Mouse (Mus musculus) monocyte, adult 5-6 weeks (primary cell): ENCODE results near the gene Slain2. TPM values are rescaled to one million over a fixed set of nuclear protein-coding genes. Genes with fewer than 3 reads are reported as not detected.

Source experiments
- ATAC-seq: fragments of 153-309, 156-312 bp; replicated peaks from 2 replicates; pipeline ENCODE4 v1.8.0; 2017; ENCODE audit warnings: mild to moderate bottlenecking; ENCODE audit not compliant: low TSS enrichment, insufficient number of reproducible peaks, severe bottlenecking, poor library complexity, low FRiP score
- total RNA-seq: library from RNA; stranded (forward); fragments of 200-1000, 200-491, 200-594 nt; gene quantifications from 3 replicates; pipeline ENCODE4 v1.2.3, GENCODE M21; 2017

The Slain2 gene
- total RNA-seq, 1 experiment from 2014 or later, result 44.2 TPM

DNA sequence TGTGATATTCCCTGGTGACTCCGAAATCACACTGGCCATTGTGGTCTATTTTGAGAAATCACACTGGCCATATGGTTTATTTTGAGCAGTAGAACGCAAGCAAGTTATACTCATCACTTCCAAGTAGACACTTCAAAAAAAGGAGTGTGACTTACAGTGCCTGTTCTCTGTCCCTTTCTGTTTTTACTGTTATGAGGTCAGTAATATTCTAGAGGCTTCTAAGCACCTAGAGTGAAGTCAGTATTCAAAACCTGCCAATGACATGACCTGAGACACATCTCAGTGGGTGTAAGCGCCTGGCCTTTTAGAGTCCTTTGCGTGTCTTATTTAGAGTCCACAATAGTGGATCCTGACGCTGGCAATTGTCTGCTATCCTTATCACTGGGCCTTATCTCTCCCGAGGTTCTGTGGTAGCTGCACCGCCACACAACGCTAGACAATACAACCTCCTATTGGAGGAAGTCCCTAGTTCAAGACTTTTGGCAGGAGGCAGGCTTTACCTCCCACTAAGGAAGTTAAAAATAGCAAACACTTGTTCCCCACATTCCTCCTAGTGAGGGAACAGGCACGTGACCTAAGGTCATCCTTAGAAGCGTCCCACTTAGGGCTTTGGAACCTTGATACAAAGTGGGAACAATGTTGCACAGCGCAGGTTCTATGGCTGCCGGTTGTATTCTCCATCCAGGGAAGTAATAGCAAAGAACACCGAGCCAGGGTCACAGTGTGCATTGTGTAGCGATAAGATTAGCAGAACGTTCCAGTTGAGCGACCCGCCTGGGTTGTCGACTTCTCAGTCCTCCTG lies 17.4 kb upstream of the Slain2 start:
- no peak for ATAC-seq

DNA sequence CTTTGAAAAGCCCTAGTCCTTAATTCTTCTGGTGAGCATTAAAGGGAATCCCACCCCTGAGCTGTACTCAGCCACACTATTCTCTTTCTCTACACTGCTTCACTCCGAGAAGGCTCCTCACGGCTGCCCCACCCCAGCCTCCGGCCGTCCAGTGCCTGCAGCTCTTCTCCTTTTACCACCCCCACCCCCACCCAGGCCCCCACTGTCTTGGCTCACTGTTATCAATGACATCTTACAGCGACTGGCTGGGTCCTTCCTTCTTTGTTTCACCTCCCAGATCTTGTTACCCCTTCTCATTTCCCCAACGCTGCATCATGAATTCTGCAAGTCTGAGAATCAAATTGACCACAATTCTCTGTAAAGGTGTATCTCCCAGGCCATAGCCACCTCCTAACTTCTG lies 16.1 kb upstream of the Slain2 start:
- no peak for ATAC-seq

DNA sequence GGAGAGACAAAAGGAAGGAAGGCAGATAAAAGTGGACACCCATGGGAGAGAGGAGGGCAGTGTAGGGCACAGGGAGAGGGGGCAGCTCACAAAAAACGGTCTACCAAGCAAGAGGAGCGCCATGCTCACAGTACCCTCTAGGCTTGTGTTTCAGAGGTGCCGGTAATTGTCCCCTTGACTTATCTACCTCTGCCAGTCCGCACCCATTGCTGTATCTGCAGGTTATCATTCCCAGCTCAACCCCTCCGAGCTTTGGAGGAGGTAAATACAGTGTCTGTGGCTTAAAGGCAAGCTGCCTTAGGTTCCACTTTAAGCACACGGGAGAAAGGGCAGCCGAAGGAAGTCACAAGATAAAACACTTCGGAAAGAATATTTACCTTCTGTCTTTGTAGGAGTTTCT lies 14.8 kb upstream of the Slain2 start:
- ATAC-seq, result no peak

DNA sequence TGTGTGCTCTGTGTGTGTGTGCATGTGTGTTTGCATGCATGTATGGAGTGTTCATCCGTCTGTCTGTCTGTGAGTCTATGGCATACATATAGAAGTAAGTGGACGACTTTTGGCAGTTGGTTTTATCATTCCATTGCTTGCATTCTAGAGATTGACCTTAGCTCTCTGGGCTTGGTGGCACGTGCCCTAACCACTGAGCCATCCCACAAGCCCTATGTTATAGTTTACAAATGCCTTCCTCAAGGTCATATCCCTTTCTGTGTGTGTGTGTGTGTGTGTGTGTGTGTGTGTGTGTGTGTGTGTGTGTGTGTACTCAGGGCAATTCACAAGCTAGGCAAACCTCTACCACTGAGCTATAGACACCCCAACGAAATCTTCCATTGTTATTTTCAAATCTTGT lies 12.2 kb upstream of the Slain2 start:
- ATAC-seq, result no peak

DNA sequence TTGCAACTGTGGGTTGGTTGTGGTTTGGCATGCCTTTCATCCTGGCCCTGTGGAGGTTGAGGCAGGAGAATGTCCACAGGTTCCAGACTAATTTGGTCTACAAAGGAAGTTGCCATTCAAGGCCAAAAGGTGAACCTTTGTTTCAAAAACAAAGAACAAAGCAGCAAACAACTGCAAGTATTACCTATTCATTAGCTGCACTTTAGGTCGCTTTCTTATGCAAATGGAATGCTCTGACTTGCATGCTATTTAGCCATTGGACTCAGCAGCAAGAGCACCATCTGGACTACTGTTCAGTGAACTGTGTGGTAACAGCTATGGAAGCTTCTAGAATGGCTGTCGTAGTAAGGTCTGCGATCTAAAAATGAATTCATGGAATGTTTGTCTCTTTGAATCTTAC lies 11.8 kb upstream of the Slain2 start:
- no peak for ATAC-seq

DNA sequence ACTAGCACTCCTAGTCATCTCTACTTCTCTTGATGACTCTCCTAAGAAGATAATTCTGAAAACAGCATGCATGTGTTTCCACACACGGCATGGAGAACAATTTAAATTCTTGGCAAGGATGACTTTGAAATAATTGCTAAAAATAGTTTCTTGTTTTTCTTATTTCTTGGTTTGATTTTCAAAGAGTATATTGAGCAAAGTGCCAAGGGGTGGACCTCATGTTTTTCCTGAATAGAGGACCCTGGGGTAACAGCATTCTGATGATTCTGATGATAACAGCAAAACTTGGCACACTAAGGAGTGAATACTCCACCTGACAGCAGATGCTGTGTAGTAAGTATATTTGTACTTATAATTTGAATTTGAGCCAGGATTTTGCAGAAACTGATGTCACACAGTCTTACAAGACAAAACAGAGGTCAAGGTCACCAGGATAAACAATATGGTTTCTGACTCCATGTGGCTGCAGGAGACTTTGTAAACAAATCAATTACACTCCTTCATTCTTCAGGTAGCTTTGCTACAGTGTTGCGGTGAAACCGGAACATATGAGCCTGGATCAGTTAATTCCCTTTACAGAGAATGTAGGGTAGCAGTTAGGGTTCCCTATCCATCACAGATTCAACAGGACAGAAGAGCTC lies 11.1 kb upstream of the Slain2 start:
- no peak for ATAC-seq

DNA sequence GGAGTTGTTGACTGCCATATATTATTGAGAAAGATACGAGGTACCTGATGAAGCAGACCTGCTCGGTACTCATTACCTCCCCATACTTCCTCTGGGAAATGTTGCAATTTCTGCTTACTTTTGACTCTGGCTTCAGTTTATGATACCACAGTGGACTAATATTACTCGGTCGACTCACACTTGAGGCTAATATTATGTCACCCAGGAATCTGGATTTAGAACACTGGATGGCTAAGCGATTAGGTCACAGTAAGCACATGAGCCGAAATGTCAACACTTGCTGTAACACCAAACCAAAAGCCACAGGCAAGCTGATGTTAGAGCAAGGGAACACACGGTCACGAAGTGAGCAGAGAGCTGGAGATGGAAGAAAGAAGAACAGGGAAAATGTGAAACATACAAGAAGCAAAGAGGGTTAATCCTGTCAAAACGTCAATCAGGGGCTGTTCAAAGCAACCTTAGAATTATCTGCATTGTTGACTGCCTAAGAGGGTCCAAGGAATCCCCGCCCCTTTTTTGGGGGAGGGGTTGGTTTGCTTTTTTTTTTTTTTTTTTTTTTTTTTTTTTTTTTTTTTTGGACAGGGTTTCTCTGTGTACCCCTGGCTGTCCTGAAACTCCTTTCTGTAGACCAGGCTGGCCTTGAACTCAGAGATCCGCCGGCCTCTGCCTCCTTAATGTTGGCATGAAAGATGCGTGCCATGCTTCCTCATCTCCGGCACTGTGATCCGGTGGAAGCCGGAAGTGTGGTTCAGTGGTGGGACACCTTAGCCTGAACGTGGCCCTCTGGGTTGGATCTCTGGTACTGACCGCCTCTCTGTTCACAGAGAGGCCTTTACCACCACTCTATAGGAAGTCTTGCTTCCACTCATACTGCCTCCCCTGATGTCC lies 9.0 kb upstream of the Slain2 start:
- peak; percentile 44 for ATAC-seq

DNA sequence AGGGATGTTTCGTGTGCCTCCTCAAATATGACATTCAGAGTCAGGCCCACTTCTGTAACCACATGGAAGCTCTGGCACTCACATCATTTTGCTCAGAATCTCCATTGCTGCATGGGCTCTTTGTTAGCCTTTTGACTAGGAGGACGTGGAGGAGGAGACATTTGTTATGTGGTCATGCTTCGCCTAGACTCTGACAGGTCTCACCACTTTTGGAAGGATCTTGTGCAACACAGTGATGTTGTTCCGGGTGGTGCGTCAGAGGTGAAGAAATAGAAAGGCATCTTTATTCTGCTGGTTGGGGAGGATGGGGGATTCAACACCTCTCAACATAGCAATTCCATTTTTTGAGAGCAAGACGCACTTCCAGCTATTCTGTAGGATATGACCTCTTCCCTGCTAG lies 6.7 kb upstream of the Slain2 start:
- ATAC-seq, result peak; percentile 48

DNA sequence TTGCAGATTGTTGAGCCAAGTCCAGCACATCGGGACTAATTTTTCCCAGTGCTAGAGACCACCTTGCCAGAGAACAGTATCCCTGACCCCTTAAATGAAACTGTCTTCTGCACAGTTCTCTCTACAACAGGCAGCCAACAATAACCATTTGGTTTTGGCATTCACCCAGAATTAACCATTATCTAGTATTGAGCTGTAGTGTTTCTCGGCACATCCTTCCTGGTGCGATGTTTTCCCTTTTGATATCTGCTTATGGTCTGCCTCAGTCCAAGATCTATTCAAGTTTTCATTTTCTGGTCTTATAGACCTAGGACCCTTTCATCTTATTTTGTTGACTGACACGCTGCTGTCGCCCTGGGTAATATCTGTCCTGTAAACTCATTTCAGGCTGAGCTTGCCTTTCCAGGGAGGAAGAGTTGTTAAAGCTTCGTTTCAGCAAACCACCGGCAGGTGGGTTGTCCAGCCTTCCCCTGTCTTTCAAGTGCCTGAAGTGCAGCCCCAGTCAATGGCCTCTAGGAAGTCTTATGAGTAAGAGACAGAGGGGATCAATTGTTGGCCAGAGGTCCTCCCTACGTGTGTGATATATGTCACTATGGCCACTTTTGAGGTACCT lies 5.7 kb upstream of the Slain2 start:
- no peak for ATAC-seq

DNA sequence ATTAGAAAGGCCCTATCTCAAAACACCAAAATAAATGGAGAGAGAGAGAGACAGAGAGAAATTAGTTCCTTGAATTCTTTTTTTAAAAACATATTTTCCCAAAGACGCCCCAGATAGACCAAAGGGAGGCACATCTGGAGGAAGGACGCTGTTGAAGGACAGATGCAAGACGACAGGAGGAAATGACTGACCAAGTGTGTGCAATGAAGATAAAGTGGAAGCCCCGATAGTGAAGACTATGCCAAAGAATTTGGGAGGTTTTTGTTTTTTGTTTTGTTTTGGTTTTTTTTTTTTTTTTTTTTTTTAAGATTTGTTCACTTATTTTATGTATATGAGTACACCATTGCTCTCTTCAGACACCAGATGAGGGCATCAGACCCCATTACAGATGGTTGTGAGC lies 4.7 kb upstream of the Slain2 start:
- ATAC-seq, result no peak

DNA sequence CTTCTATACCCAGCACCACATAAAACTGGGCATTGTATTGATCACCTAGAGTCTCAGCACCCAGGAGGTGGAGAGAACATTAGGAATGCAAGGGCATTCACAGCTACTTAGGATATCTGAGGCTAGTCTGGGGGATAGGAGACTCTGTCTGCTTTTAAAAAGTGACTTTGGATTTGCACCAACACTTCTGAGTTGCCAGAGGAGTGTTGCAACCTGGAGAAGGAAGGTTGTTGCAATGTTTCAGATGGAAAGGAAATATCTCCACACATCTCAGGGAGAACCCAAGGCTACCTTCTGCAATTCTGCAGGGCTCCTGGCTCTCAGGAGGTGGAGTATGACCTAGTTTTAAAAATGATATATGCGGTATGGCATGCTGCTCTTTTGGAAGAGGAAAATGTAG lies 3.7 kb upstream of the Slain2 start:
- ATAC-seq, result no peak

DNA sequence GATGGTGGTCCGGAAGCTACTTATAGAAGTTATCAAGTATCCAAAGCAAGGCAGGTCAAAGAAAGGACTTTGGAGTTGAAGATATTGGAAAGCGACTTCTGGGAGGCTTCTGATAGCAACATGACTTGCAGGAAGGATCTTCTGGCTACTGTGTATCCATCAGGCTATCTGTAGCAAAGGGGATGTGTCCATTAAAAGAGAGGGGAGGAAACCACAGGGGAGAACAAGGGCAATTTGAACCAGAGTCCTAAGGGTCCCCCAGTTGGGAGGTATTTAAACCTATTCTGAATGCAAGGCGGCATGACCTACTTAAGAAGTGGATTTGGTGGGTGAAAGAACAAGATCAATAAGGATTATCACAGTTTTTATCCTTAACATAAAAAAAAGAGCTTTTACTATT lies 2.8 kb upstream of the Slain2 start:
- ATAC-seq, result no peak

DNA sequence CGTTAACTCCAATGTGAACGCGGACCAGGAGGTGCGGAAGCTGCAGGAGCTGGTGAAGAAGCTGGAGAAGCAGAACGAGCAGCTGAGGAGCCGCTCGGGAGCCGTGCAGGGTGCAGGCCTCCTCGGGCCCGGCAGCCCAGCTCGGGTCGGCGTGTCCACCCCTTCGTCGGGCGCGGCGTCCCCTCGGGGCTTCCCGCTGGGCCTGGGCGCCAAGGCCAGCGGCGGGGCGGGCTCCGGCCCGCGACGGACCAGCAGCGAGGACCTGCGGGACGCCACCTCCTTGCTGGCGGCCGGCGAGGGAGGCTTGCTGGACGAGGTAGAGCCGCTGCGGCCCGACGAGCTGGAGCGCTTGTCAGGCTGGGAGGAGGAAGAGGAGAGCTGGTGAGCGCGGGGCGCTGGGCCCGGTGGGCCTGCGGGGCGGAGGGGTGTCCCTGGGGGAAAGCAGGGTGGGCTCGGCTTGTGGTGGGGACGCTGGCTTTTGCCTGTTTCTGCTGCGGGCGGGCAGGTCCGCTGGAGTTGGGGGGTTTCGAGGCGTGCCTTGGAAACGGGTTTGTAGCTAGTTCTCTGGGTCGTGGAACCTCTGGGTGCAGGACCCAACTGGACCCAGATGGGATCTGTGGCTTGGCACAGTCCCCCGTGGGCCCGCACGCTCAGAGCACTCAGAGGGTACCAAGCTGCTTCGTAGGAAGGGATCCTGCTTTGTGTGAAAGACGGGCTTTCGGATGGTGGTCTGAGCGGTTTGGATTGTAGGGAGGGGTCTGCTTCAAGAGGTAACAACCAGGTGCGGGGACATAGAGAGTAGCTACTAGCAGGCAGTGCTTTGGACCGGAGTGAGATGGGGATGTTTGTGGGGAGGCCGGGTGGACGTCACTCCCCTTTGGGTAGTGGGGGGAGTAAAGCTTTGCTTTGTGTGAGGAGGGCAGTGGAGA lies 793 bp downstream of the Slain2 start:
- no peak for ATAC-seq

DNA sequence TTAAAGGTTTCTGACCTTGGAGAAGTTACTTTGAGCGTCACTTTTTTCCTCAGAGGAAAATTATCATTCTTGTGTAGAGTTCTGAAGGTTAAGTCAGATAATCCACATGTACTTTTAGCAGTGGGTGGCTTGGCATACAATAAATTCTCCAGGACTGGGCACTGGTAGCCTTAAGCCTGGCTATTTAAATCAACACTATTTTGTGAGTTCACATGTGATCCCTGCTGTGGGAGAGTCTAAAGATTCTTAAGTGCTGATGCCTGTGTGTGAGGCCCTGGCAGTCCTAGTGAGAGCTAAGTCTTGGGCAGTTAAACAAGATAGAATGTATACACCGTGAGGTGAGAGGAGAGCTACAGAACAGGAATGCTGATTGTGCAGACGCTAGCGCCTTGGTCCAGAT lies 1.9 kb downstream of the Slain2 start:
- ATAC-seq, result no peak

DNA sequence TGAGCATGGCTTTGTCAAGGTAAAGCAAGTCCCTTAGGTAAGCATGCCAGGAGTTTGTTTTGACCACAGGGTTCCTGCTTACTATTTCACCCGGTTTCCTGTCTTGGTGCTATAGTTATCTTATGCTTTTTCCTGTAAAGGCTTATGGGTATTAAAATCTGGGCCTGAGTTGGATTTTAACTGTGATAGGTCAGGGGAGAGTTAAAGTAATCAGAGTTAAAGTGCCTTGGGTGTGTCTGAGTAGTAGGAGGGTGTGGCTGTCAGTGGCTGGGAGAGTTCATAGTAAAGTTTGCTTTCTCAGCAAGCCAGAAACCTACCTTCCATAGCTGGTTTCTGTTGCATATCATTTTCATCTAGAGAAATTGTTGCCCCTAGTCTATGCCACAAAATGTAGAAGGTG lies 2.7 kb downstream of the Slain2 start:
- ATAC-seq, result no peak

DNA sequence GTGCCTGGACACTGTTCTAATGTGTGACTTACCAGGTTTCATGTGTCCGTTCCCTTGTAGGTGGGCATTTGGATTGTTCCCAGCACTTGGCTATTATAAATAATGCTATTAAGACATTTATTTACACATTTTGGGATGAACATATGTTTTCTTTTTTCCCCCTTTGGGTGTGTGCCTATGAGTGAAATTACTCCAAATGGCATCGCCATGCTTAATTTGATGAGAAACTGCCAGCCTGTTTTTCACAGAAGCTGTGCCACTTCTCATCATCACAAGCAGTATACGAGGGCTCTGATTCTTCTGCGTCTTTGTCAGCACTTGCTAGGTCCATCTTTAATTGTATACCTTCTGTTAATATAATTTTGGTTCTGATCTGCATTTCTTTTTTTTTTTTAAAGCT lies 6.3 kb downstream of the Slain2 start:
- no peak for ATAC-seq

DNA sequence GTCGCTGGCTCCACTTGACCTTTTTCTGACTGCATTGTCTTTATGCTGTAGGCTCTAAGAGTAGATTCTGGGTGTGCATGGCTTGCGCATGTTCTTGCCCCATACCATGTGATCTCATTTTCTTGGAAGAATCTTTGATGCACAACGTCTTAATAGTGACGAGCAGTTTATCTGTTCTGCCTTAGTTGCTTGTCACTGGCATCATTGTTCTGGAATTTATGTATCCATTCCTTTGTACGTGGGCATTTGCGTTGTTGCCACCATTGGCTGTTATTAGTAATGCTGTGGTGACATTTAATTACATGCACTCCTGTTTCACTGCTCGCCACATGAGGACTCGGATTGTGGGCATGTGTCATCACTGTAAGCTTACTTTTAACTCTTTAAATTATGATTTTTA lies 7.1 kb downstream of the Slain2 start:
- no peak for ATAC-seq

DNA sequence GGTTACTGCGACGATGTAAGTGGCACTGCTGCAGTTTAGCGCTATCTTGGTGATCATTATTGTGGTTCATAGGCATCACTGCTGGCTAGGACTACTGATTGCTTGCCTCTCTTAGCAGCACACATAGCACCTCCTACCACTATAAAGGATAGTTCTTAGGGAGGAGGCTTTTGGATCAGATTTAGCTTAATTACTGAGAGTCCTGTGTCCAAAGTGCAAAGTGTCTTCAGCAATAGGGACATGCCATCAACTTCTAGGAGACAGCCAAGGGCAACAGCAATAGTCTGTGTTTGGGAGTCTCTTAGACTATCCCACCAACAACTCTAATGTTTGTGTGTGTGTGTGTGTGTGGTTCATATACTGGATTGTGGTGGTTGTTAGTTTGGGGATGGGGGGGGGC lies 8.7 kb downstream of the Slain2 start:
- ATAC-seq, result no peak
